Mouse (Mus musculus) megakaryocyte, embryonic 14.5 days (primary cell): ENCODE measurements at regions not wholly inside any gene's neighbourhood (a gene's known extent, or its start where the extent isn't known, plus 50 kb on each side); places are given as distances from the start of the nearest gene placed in this dataset.

ENCODE experiments used
- FLI1 ChIP-seq: IDR thresholded peaks from 2 replicates; pipeline ENCODE4 v1.6.1; 2012; ENCODE audit warnings: low read length, inconsistent platforms, mixed read lengths
- GATA1 ChIP-seq: IDR thresholded peaks from 3 replicates; pipeline ENCODE4 v1.6.1; 2012; ENCODE audit warnings: mixed read lengths, low read length, inconsistent platforms, borderline replicate concordance

DNA sequence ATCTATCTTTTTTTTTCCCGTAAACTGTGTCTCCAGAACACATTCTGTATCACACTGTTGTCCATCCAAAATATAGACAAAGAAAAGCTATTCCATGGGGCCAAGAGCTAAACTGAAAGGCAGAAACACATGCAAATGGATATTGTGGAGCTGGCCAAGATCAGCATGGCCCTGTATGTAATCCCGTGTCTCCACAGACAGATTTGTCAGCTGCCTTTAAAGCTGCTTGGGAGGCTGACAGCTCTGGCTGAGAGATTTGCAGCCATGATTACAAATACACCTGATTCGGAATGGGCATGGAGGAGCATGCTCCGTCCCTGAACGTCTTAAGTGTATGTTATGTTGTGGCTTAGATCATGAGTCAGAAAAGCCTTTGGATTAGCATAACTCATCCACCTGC lies 292.7 kb upstream of the Zic4 start:
- TF ChIP-seq GATA1 (no peak), FLI1 (no peak)
